Mouse (Mus musculus): Measurements from ENCODE around the gene Gm10271. TPM values are rescaled to one million over a fixed set of nuclear protein-coding genes. Genes with fewer than 3 reads are reported as not detected.
A peak's percentile ranks its signal among the peaks of the same experiment; 100 is the strongest.

The Gm10271 gene
- total RNA-seq (2021), result not detected

- no peak for DNase-seq
Measured at GRCm38 (mm10) chr10:116972509-116972908, at the start of gene Gm10271. TSS of gene Gm10271 (minus strand) at chr10:116972609.

GRCm38 (mm10) chr10:117021020-117021754 is 48.8 kb upstream of the Gm10271 start:
- no peak for DNase-seq

- no peak for DNase-seq
Measured at GRCm38 (mm10) chr10:117018281-117018840, 46.0 kb upstream of the Gm10271 start.

GRCm38 (mm10) chr10:117014565-117014964 is 42.2 kb upstream of the Gm10271 start:
- no peak for DNase-seq

GRCm38 (mm10) chr10:117013689-117014390 is 41.4 kb upstream of the Gm10271 start:
- DNase-seq, result peak; percentile 18 to 38

- DNase-seq, result no peak
Measured at GRCm38 (mm10) chr10:117011047-117011446, 38.6 kb upstream of the Gm10271 start.

GRCm38 (mm10) chr10:117009691-117010090 is 37.3 kb upstream of the Gm10271 start:
- DNase-seq, result no peak

- no peak for DNase-seq
Measured at GRCm38 (mm10) chr10:117005707-117006464, 33.5 kb upstream of the Gm10271 start.

GRCm38 (mm10) chr10:117004695-117005094 is 32.3 kb upstream of the Gm10271 start:
- DNase-seq, result no peak

GRCm38 (mm10) chr10:117000975-117001374 is 28.6 kb upstream of the Gm10271 start:
- DNase-seq, result peak in 1 of 2 experiments; percentile 20

GRCm38 (mm10) chr10:116998716-116999455 is 26.5 kb upstream of the Gm10271 start:
- no peak for DNase-seq

- no peak for DNase-seq
Measured at GRCm38 (mm10) chr10:116996236-116996600, 23.8 kb upstream of the Gm10271 start.

- no peak for DNase-seq
Measured at GRCm38 (mm10) chr10:116995584-116996235, 23.3 kb upstream of the Gm10271 start.

- DNase-seq, result no peak
Measured at GRCm38 (mm10) chr10:116995162-116995561, 22.8 kb upstream of the Gm10271 start.

- no peak for DNase-seq
Measured at GRCm38 (mm10) chr10:116993971-116994370, 21.6 kb upstream of the Gm10271 start.

GRCm38 (mm10) chr10:116986264-116987082 is 14.1 kb upstream of the Gm10271 start, which contains the start of gene Best3:
TSS of gene Best3 (plus strand) at chr10:116986314.
- DNase-seq, result peak in 1 of 2 experiments; percentile 19

GRCm38 (mm10) chr10:116984836-116985235 is 12.4 kb upstream of the Gm10271 start:
- no peak for DNase-seq

- DNase-seq, result no peak
Measured at GRCm38 (mm10) chr10:116982526-116982925, 10.1 kb upstream of the Gm10271 start.

- no peak for DNase-seq
Measured at GRCm38 (mm10) chr10:116980888-116981287, 8.5 kb upstream of the Gm10271 start.

GRCm38 (mm10) chr10:116980273-116980672 is 7.9 kb upstream of the Gm10271 start:
- no peak for DNase-seq

- no peak for DNase-seq
Measured at GRCm38 (mm10) chr10:116978841-116979240, 6.4 kb upstream of the Gm10271 start.

All from layer of hippocampus, postnatal 36 days (tissue).